15 mouse cellular contexts compared by ENCODE assay signal in genomic region chr11:76332240-76332639, GRCm38 (mm10).
A peak's percentile ranks its signal among the peaks of the same experiment; 100 is the strongest.
DNase-seq lines count a peak whose midpoint lies in the region; ATAC-seq lines count a peak whose summit lies in the region.
"Had no signal": no experiment of that assay in that cellular context is flagged by ENCODE, and none has a peak within 500 bp of the region (broad histone marks: within the 10 kb centered on the region; RNA-seq: fewer than 3 reads in every experiment).

No protein-coding gene starts in this region.

- no peaks in the 10 kb centered on the region for H3K9me3 ChIP-seq in heart, embryonic 15.5 days (replicated peaks)
- no peaks in the 10 kb centered on the region for H3K9me3 ChIP-seq in neural tube, embryonic 15.5 days (replicated peaks)
- no peaks in the 10 kb centered on the region for H3K9me3 ChIP-seq in stomach, embryonic 16.5 days (replicated peaks; ENCODE audit: control insufficient read depth, low read length)
- H3K9me3 ChIP-seq in liver, embryonic 11.5 days (ENCODE audit: control insufficient read depth, low read length) = no peaks in the 10 kb centered on the region

- H3K9ac ChIP-seq in heart, embryonic 15.5 days = no peak overlapping the region
- H3K9ac ChIP-seq in neural tube, embryonic 15.5 days (replicated peaks) = no peak overlapping the region
- H3K9ac ChIP-seq in stomach, embryonic 16.5 days (ENCODE audit: low read length) = no peak overlapping the region
- no peak overlapping the region for H3K9ac ChIP-seq in liver, embryonic 11.5 days (ENCODE audit: low read depth, low read length)

- no peak for ATAC-seq in heart, embryonic 15.5 days (replicated peaks; ENCODE audit: insufficient number of reproducible peaks, insufficient read depth, low FRiP score, low read depth)
- no peak for ATAC-seq in neural tube, embryonic 15.5 days (ENCODE audit: low FRiP score)
- peak; percentile 30; the same call in 1 of the 2 replicates for ATAC-seq in stomach, embryonic 16.5 days (ENCODE audit: insufficient read depth, low FRiP score)
- ATAC-seq in liver, embryonic 11.5 days (replicated peaks; ENCODE audit: low FRiP score) = no peak

- DNase-seq in heart, postnatal 36 days = no peak
- DNase-seq in neural tube, embryonic 10.5 days (ENCODE audit: extremely low spot score, low spot score) = no peak
- DNase-seq in kidney, postnatal 10 days = peak; percentile 45
- no peak for DNase-seq in layer of hippocampus, adult 11-12 months (ENCODE audit: low spot score)
- DNase-seq in liver, embryonic 11.5 days (ENCODE audit: low spot score) = no peak
- DNase-seq: adrenal gland, adult 2 months; B cell, adult 2 months; cerebellum, adult 9-11 months; layer of hippocampus, adult 9-11 months; right cerebral cortex, adult 18-20 months; spleen, adult 18-20 months; thymus, adult 2 months had no signal

- intact Hi-C loops in heart, postnatal 36 days (cut with DNase I) = no loop called here

- peak overlapping the region; percentile 25 for H3K27ac ChIP-seq in heart, embryonic 15.5 days
- 0 out of 2 replicates have a peak overlapping the region, but pooled peaks have one; percentile 28 for H3K27ac ChIP-seq in neural tube, embryonic 15.5 days (replicated peaks)
- H3K27ac ChIP-seq in stomach, embryonic 16.5 days (ENCODE audit: low read length) = peak overlapping the region; percentile 79
- no peak overlapping the region for H3K27ac ChIP-seq in liver, embryonic 11.5 days (ENCODE audit: low read depth, low read length)

- no peaks in the 10 kb centered on the region for H3K27me3 ChIP-seq in heart, embryonic 15.5 days
- no peaks in the 10 kb centered on the region for H3K27me3 ChIP-seq in neural tube, embryonic 15.5 days (replicated peaks)
- no peaks in the 10 kb centered on the region for H3K27me3 ChIP-seq in stomach, embryonic 16.5 days (ENCODE audit: control insufficient read depth, insufficient read depth, low read length)
- H3K27me3 ChIP-seq in liver, embryonic 11.5 days (replicated peaks; ENCODE audit: control insufficient read depth, insufficient read depth, low read length) = no peaks in the 10 kb centered on the region

- 42% methylated on average over 5 of the region's 5 CpGs for WGBS in heart, embryonic 15.5 days
- 65% methylated on average over 5 of the region's 5 CpGs for WGBS in neural tube, embryonic 15.5 days
- WGBS in stomach, embryonic 16.5 days = 31% methylated on average over 5 of the region's 5 CpGs
- WGBS in liver, embryonic 11.5 days = 66% methylated on average over 5 of the region's 5 CpGs

- H3K4me1 ChIP-seq in heart, embryonic 15.5 days (replicated peaks) = peaks cover 33% of the 10 kb centered on the region
- H3K4me1 ChIP-seq in neural tube, embryonic 15.5 days = peaks cover 30% of the 10 kb centered on the region
- H3K4me1 ChIP-seq in stomach, embryonic 16.5 days (ENCODE audit: control insufficient read depth, insufficient read depth, low read length) = peaks cover 41% of the 10 kb centered on the region
- H3K4me1 ChIP-seq in liver, embryonic 11.5 days (replicated peaks; ENCODE audit: control insufficient read depth, insufficient read depth, low read length) = peaks cover 10% of the 10 kb centered on the region; the same call in 1 of the 2 replicates

- no peak overlapping the region for H3K4me2 ChIP-seq in heart, embryonic 15.5 days
- H3K4me2 ChIP-seq in neural tube, embryonic 15.5 days = no peak overlapping the region
- H3K4me2 ChIP-seq in stomach, embryonic 16.5 days (ENCODE audit: low read depth, low read length) = 0 out of 2 replicates have a peak overlapping the region, but pooled peaks have one; percentile 12
- no peak overlapping the region for H3K4me2 ChIP-seq in liver, embryonic 11.5 days

- H3K36me3 ChIP-seq in heart, embryonic 15.5 days = no peaks in the 10 kb centered on the region
- H3K36me3 ChIP-seq in neural tube, embryonic 15.5 days = no peaks in the 10 kb centered on the region
- H3K36me3 ChIP-seq in stomach, embryonic 16.5 days (ENCODE audit: control insufficient read depth, insufficient read depth, low read length) = no peaks in the 10 kb centered on the region
- no peaks in the 10 kb centered on the region for H3K36me3 ChIP-seq in liver, embryonic 11.5 days (ENCODE audit: control insufficient read depth, insufficient read depth, low read length)

- H3K4me3 ChIP-seq in heart, embryonic 15.5 days = no peak overlapping the region
- H3K4me3 ChIP-seq in neural tube, embryonic 15.5 days (replicated peaks) = no peak overlapping the region
- no peak overlapping the region for H3K4me3 ChIP-seq in stomach, embryonic 16.5 days (replicated peaks; ENCODE audit: low read length)
- no peak overlapping the region for H3K4me3 ChIP-seq in liver, embryonic 11.5 days (ENCODE audit: low read depth, low read length)
